Comparison of ENCODE assay signal across 16 mouse cellular contexts in genomic region chr11:68352236-68352635, GRCm38 (mm10). TPM values are rescaled to one million over a fixed set of nuclear protein-coding genes. Genes with fewer than 3 reads are reported as not detected.
"Had no signal": no experiment of that assay in that cellular context is flagged by ENCODE, and none has a peak within 500 bp of the region (broad histone marks: within the 10 kb centered on the region; RNA-seq: fewer than 3 reads in every experiment).

No protein-coding gene starts in this region.

- H3K27ac ChIP-seq: left cerebral cortex, adult 2 months; limb, embryonic 10.5 days; liver, embryonic 13.5 days; macrophage; midbrain, embryonic 15.5 days; neural tube, embryonic 12.5 days; stomach, embryonic 15.5 days had no signal

- ATAC-seq: liver, postnatal 0 days; midbrain, embryonic 15.5 days had no signal

- H3K4me2 ChIP-seq: liver, embryonic 13.5 days; midbrain, embryonic 11.5 days; midbrain, embryonic 15.5 days; neural tube, embryonic 12.5 days; stomach, embryonic 15.5 days had no signal

- DNase-seq: kidney, postnatal 25 days; liver, embryonic 13.5 days; liver, postnatal 0 days; right cerebral cortex, postnatal 14 days; thymus, adult 2 months; thymus, postnatal 25 days had no signal

- H3K4me1 ChIP-seq: liver, embryonic 13.5 days; midbrain, embryonic 15.5 days; stomach, embryonic 15.5 days had no signal

- H3K36me3 ChIP-seq: limb, embryonic 10.5 days; liver, embryonic 13.5 days; midbrain, embryonic 15.5 days; neural tube, embryonic 12.5 days; stomach, embryonic 15.5 days had no signal

- H3K9ac ChIP-seq: liver, embryonic 13.5 days; liver, postnatal 0 days; midbrain, embryonic 15.5 days; neural tube, embryonic 12.5 days; stomach, embryonic 15.5 days had no signal

- H3K27me3 ChIP-seq: liver, embryonic 13.5 days; midbrain, embryonic 15.5 days; neural tube, embryonic 12.5 days; stomach, embryonic 15.5 days had no signal

- H3K4me3 ChIP-seq: left cerebral cortex, adult 2 months; limb, embryonic 10.5 days; liver, embryonic 13.5 days; megakaryocyte, embryonic 14.5 days; midbrain, embryonic 15.5 days; neural tube, embryonic 12.5 days; stomach, embryonic 15.5 days had no signal

- H3K9me3 ChIP-seq: limb, embryonic 10.5 days; liver, embryonic 13.5 days; midbrain, embryonic 15.5 days; neural tube, embryonic 12.5 days; stomach, embryonic 15.5 days had no signal

RNA-seq across cellular contexts. Expression of gene Ntn1, which starts 48.4 kb away (rescaled TPM):
- total RNA-seq: monocyte, adult 5-6 weeks; neutrophil, adult 5-6 weeks had no signal
